Comparison of ENCODE assay signal across 17 mouse cellular contexts in genomic region chr2:106038286-106038685, GRCm38 (mm10). TPM values are rescaled to one million over a fixed set of nuclear protein-coding genes. Genes with fewer than 3 reads are reported as not detected.
DNase-seq lines count a peak whose midpoint lies in the region; ATAC-seq and TF ChIP-seq lines count a peak whose summit lies in the region.
"Had no signal": no experiment of that assay in that cellular context is flagged by ENCODE, and none has a peak within 500 bp of the region (broad histone marks: within the 10 kb centered on the region; RNA-seq: fewer than 3 reads in every experiment).

No protein-coding gene starts in this region.

- peak; percentile 34 for DNase-seq in hindbrain, postnatal 0 days (ENCODE audit: low spot score)
- peak; percentile 12 for DNase-seq in right cerebral cortex, adult 18-20 months
- DNase-seq in right cerebral cortex, postnatal 25 days: no peak
- DNase-seq in layer of hippocampus, postnatal 36 days: peak; percentile 11 to 31
- DNase-seq in right cerebral cortex, postnatal 4 days: peak; percentile 18
- no peak for DNase-seq in urinary bladder, adult 2 months (ENCODE audit: low spot score)
- DNase-seq: cerebellum, postnatal 36 days; kidney, adult 8-10 months; liver; lung, adult 2 months; thymus, postnatal 4 days had no signal

- H3K4me3 ChIP-seq in hindbrain, postnatal 0 days (ENCODE audit: low read length): no peak overlapping the region
- no peak overlapping the region for H3K4me3 ChIP-seq in hindbrain, embryonic 16.5 days (ENCODE audit: low read length)
- no peak overlapping the region for H3K4me3 ChIP-seq in forebrain, embryonic 13.5 days
- H3K4me3 ChIP-seq: heart, embryonic 15.5 days; hindbrain, embryonic 12.5 days; stomach, embryonic 15.5 days had no signal

- TF ChIP-seq CTCF in hindbrain, postnatal 0 days (IDR thresholded peaks at IDR 0.05; ENCODE audit: low read depth): no peak

- peak overlapping the region; percentile 21; the same call in 1 of the 2 replicates for H3K4me2 ChIP-seq in hindbrain, postnatal 0 days (ENCODE audit: low read depth, low read length)
- H3K4me2 ChIP-seq in hindbrain, embryonic 16.5 days (ENCODE audit: low read length): no peak overlapping the region
- H3K4me2 ChIP-seq in forebrain, embryonic 13.5 days: no peak overlapping the region
- H3K4me2 ChIP-seq: heart, embryonic 15.5 days; hindbrain, embryonic 12.5 days; stomach, embryonic 15.5 days had no signal

- H3K36me3 ChIP-seq in hindbrain, postnatal 0 days (ENCODE audit: insufficient read depth, low read length): no peaks in the 10 kb centered on the region
- H3K36me3 ChIP-seq in hindbrain, embryonic 16.5 days (ENCODE audit: control insufficient read depth, insufficient read depth, low read length): no peaks in the 10 kb centered on the region
- no peaks in the 10 kb centered on the region for H3K36me3 ChIP-seq in forebrain, embryonic 13.5 days (ENCODE audit: poor library complexity, severe bottlenecking)
- H3K36me3 ChIP-seq: heart, embryonic 15.5 days; hindbrain, embryonic 12.5 days; stomach, embryonic 15.5 days had no signal

- 33% methylated on average over 4 of the region's 4 CpGs for WGBS in hindbrain, postnatal 0 days
- WGBS in hindbrain, embryonic 16.5 days: 28% methylated on average over 4 of the region's 4 CpGs
- WGBS in forebrain, embryonic 13.5 days: 44% methylated on average over 4 of the region's 4 CpGs

- H3K9ac ChIP-seq in hindbrain, postnatal 0 days (replicated peaks; ENCODE audit: low read length): no peak overlapping the region
- no peak overlapping the region for H3K9ac ChIP-seq in hindbrain, embryonic 16.5 days (ENCODE audit: low read depth, low read length)
- no peak overlapping the region for H3K9ac ChIP-seq in forebrain, embryonic 13.5 days
- H3K9ac ChIP-seq: heart, embryonic 15.5 days; hindbrain, embryonic 12.5 days; stomach, embryonic 15.5 days had no signal

- H3K9me3 ChIP-seq in hindbrain, postnatal 0 days (ENCODE audit: low read length): no peaks in the 10 kb centered on the region
- no peaks in the 10 kb centered on the region for H3K9me3 ChIP-seq in hindbrain, embryonic 16.5 days (ENCODE audit: control insufficient read depth, low read length)
- H3K9me3 ChIP-seq in forebrain, embryonic 13.5 days (replicated peaks): no peaks in the 10 kb centered on the region
- H3K9me3 ChIP-seq: heart, embryonic 15.5 days; hindbrain, embryonic 12.5 days; stomach, embryonic 15.5 days had no signal

- H3K4me1 ChIP-seq in hindbrain, postnatal 0 days (ENCODE audit: insufficient read depth, low read length): peaks cover 3% of the 10 kb centered on the region; the same call in 1 of the 2 replicates
- H3K4me1 ChIP-seq in hindbrain, embryonic 16.5 days (ENCODE audit: control insufficient read depth, insufficient read depth, low read depth, low read length): no peaks in the 10 kb centered on the region
- no peaks in the 10 kb centered on the region for H3K4me1 ChIP-seq in forebrain, embryonic 13.5 days
- H3K4me1 ChIP-seq: heart, embryonic 15.5 days; hindbrain, embryonic 12.5 days; stomach, embryonic 15.5 days had no signal

- ATAC-seq in hindbrain, postnatal 0 days: no peak
- no peak for ATAC-seq in hindbrain, embryonic 16.5 days
- no peak for ATAC-seq in forebrain, embryonic 13.5 days

- no peaks in the 10 kb centered on the region for H3K27me3 ChIP-seq in hindbrain, postnatal 0 days (ENCODE audit: insufficient read depth, low read length)
- H3K27me3 ChIP-seq in hindbrain, embryonic 16.5 days (replicated peaks; ENCODE audit: control insufficient read depth, insufficient read depth, low read length): no peaks in the 10 kb centered on the region
- H3K27me3 ChIP-seq in forebrain, embryonic 13.5 days: no peaks in the 10 kb centered on the region
- H3K27me3 ChIP-seq: heart, embryonic 15.5 days; stomach, embryonic 15.5 days had no signal

- H3K27ac ChIP-seq in hindbrain, postnatal 0 days: no peak overlapping the region
- H3K27ac ChIP-seq in hindbrain, embryonic 16.5 days (ENCODE audit: low read depth, low read length): no peak overlapping the region
- H3K27ac ChIP-seq in forebrain, embryonic 13.5 days: no peak overlapping the region
- H3K27ac ChIP-seq: heart, embryonic 15.5 days; hindbrain, embryonic 12.5 days; macrophage; stomach, embryonic 15.5 days had no signal

RNA-seq across cellular contexts. Expression of gene Dnajc24, which starts 34.9 kb away (rescaled TPM):
- total RNA-seq in hindbrain, postnatal 0 days (2014; rRNA removed): 12.7 and 21.3 TPM in 2 replicates
- polyA plus RNA-seq in hindbrain, postnatal 0 days (2015; fragmentation: Nextera tagmentation; extraction: Ambion mirVana): 29.0 and 33.8 TPM in 2 replicates
- 26.1 and 35.5 TPM in 2 replicates for polyA plus RNA-seq in hindbrain, embryonic 16.5 days (2015; fragmentation: Nextera tagmentation; extraction: Ambion mirVana)
- total RNA-seq in layer of hippocampus, postnatal 36 days (2021): 10 to 100 TPM; 24.1 to 28.1 TPM
- polyA plus RNA-seq in forebrain, embryonic 13.5 days (2015; fragmentation: Nextera tagmentation; extraction: Ambion mirVana): 47.7 and 51.3 TPM in 2 replicates
- 16.7 and 22.7 TPM in 2 replicates for polyA plus RNA-seq in urinary bladder, adult 2 months (2012; rRNA removed)

Comparison
In these comparisons a context has a peak if more than half of its experiments do, and no peak if none do; other contexts are left out.
1. DNase-seq: peak in hindbrain, postnatal 0 days (single experiment), right cerebral cortex, adult 18-20 months (single experiment), layer of hippocampus, postnatal 36 days (2 of 2) and right cerebral cortex, postnatal 4 days (single experiment); none in right cerebral cortex, postnatal 25 days (single experiment) and urinary bladder, adult 2 months (single experiment).